Mouse (Mus musculus) liver, embryonic 16.5 days (tissue): ENCODE measurements around the gene Egfl8. TPM values are rescaled to one million over a fixed set of nuclear protein-coding genes. Genes with fewer than 3 reads are reported as not detected.

Experiments
- ATAC-seq: fragments of 200-750 bp; cut with Nextera tagmentation; 2 replicates; pipeline ENCODE4 v1.8.0; 2017; ENCODE audit warnings: low read depth, mild to moderate bottlenecking, moderate number of reproducible peaks, moderate library complexity
- H3K27ac ChIP-seq: fragments of 300-500 bp; sonication (generic); 2 replicates; pipeline ENCODE4 v1.5.1; 2014; ENCODE audit warnings: mild to moderate bottlenecking, low read length
- H3K27me3 ChIP-seq: fragments of 300-500 bp; sonication (generic); 2 replicates; pipeline ENCODE4 v1.6.1; 2014; ENCODE audit warnings: low read depth, low read length, mixed read lengths; ENCODE audit not compliant: control insufficient read depth, insufficient read depth
- H3K36me3 ChIP-seq: fragments of 300-500 bp; sonication (generic); 2 replicates; pipeline ENCODE4 v1.6.1; 2014; ENCODE audit warnings: mild to moderate bottlenecking; ENCODE audit not compliant: control insufficient read depth, insufficient read depth
- H3K4me1 ChIP-seq: fragments of 300-500 bp; sonication (generic); 2 replicates; pipeline ENCODE4 v1.6.1; 2014; ENCODE audit warnings: low read depth, low read length, mixed read lengths; ENCODE audit not compliant: control insufficient read depth
- H3K4me2 ChIP-seq: fragments of 300-500 bp; sonication (generic); 2 replicates; pipeline ENCODE4 v1.6.1; 2014; ENCODE audit warnings: low read depth, low read length, mixed read lengths
- H3K4me3 ChIP-seq: fragments of 300-500 bp; sonication (generic); 2 replicates; pipeline ENCODE4 v1.5.1; 2014; ENCODE audit warnings: low read depth, mild to moderate bottlenecking, low read length
- H3K9ac ChIP-seq: fragments of 300-500 bp; sonication (generic); 2 replicates; pipeline ENCODE4 v1.6.1; 2014; ENCODE audit warnings: low read depth, low read length
- H3K9me3 ChIP-seq: fragments of 300-500 bp; sonication (generic); replicated peaks from 2 replicates; pipeline ENCODE4 v1.6.1; 2016; ENCODE audit warnings: low read length; ENCODE audit not compliant: control insufficient read depth
- WGBS: fragments of 180-500 bp; shearing (Covaris S2); extraction: QIAGEN DNeasy Blood & Tissue Kit; methylation state at CpG from one replicate; pipeline ENCODE4 v1.1.7; 2014; ENCODE audit not compliant: insufficient replicate concordance; 5-methylcytosine and 5-hydroxymethylcytosine counted together
- polyA plus RNA-seq: library from polyadenylated mRNA; unstranded; fragments of >200 nt; fragmentation: Nextera tagmentation; extraction: Ambion mirVana; gene quantifications from 2 replicates; pipeline ENCODE4 v1.2.1, GENCODE M21; 2015

Gene Egfl8
- polyA plus RNA-seq, 1 experiment from 2014 or later: 0.33 TPM

DNA sequence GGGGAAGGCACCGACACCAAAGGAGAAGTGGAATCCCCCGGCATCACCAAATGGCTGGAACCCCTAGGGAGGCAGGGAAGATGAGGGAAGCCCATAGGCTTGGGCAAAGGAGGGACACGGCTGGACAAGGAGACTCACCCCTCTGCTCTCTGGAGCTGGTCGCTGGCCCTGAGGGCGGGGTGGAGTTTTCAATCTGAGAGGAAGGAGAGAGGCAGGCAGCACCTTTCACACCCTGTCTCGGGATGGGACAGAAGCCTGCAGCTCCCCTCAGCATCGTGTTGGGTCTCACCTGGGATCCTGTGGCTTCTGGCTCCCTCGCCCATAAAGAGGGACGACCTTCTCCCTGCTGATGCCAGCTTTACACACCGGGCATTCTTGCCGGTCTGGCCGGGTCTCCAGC, 14.0 kb downstream of the Egfl8 start:
- H3K4me3 ChIP-seq: no peak overlapping the region
- H3K27me3 ChIP-seq: no peaks in the 10 kb centered on the region
- H3K36me3 ChIP-seq: peaks cover 8% of the 10 kb centered on the region
- no peak overlapping the region for H3K9ac ChIP-seq
- no peak overlapping the region for H3K4me2 ChIP-seq
- H3K9me3 ChIP-seq: no peaks in the 10 kb centered on the region
- peaks cover 39% of the 10 kb centered on the region for H3K4me1 ChIP-seq
- 85% methylated on average over 12 of the region's 12 CpGs for WGBS
- H3K27ac ChIP-seq: no peak overlapping the region
- no peak for ATAC-seq

DNA sequence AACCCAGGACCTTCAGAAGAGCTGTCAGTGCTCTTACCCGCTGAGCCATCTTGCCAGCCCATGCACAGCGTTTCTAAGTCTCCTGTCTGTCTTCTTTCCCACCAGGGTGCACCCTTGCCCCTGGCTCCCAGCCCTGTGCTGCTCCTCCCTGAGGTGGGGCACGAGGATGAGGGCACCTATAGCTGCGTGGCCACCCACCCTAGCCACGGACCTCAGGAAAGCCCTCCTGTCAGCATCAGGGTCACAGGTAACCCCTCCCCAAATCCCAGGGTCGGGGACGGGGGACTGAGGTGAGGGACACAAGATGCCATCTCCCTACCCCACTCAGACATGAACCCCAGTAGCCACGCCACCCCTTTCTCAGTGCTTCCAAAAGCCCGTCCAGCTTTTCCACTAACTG, 15.9 kb downstream of the Egfl8 start:
- H3K9ac ChIP-seq: no peak overlapping the region
- H3K4me2 ChIP-seq: no peak overlapping the region
- H3K4me1 ChIP-seq: peaks cover 32% of the 10 kb centered on the region
- 67% methylated on average over 9 of the region's 9 CpGs for WGBS
- no peak overlapping the region for H3K27ac ChIP-seq
- ATAC-seq: no peak
- H3K36me3 ChIP-seq: peaks cover 16% of the 10 kb centered on the region
- no peaks in the 10 kb centered on the region for H3K27me3 ChIP-seq
- no peaks in the 10 kb centered on the region for H3K9me3 ChIP-seq
- no peak overlapping the region for H3K4me3 ChIP-seq

- peaks cover 19% of the 10 kb centered on the region for H3K36me3 ChIP-seq
- no peaks in the 10 kb centered on the region for H3K9me3 ChIP-seq
- WGBS: 26% methylated on average over 6 of the region's 6 CpGs
- peaks cover 39% of the 10 kb centered on the region for H3K4me1 ChIP-seq
- no peak for ATAC-seq
- no peak within 1 kb of the TSS for H3K27ac ChIP-seq
- no peaks in the 10 kb centered on the region for H3K27me3 ChIP-seq
- no peak within 1 kb of the TSS for H3K4me3 ChIP-seq
- no peak within 1 kb of the TSS for H3K9ac ChIP-seq
- no peak within 1 kb of the TSS for H3K4me2 ChIP-seq
Observed at GRCm38 (mm10) chr17:34597566-34598095, 18.1 kb downstream of the Egfl8 start, which contains the start of gene Ager. Gene Ager, plus strand, starts transcription at chr17:34597862.

DNA sequence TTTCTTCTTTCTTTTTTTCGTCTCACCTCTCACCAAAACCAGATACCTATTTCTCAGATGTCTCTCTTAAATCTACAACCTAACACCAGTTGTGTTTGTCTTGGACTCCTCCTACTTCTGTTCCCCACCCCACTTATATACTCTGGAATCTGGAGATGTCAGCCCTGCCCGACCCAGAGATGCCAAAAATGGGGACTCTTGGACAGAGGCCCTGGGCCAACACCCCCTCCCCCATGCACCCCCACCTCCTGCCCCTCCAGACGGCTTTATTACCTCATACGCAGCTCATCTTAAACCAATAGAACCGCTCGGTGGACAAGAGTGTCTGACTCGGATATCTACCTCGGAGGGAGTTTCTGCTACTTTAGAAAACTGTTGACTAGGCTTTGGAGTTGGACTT, 19.7 kb downstream of the Egfl8 start:
- Histone ChIP-seq H3K4me2 (no peak overlapping the region), H3K4me1 (peaks cover 41% of the 10 kb centered on the region), H3K36me3 (peaks cover 19% of the 10 kb centered on the region), H3K27me3 (no peaks in the 10 kb centered on the region), H3K9ac (no peak overlapping the region), H3K27ac (no peak overlapping the region), H3K9me3 (no peaks in the 10 kb centered on the region), H3K4me3 (no peak overlapping the region)
- no peak for ATAC-seq
- WGBS: 66% methylated on average over 8 of the region's 8 CpGs

DNA sequence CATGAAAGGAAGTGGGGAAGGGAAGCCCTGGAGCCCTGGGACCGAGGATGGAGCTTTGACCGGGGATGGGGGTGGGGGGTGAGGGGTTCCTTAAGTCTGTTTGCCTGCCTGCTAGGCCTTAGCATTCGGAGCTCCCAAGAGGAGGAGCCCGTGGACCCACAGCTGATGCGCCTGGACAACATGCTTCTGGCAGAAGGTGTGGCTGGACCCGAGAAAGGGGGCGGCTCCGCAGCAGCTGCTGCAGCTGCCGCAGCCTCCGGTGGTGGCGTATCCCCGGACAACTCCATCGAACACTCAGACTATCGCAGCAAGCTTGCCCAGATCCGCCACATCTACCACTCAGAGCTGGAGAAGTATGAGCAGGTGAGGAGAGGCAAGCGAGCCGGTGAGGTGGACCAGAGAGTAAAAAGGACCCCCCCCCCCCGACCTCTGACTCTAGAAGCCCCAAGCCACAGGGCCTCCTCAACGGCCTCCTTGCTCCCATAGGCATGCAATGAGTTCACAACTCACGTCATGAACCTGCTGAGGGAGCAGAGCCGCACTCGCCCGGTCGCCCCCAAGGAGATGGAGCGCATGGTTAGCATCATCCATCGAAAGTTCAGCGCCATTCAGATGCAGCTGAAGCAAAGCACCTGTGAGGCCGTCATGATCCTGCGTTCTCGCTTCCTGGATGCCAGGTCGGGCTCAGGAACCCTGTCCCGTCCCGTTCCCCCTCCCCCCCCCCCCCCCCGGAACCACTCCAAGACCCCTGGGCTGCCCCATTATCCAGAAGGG, 21.8 kb downstream of the Egfl8 start:
- Histone ChIP-seq H3K9ac (peak overlapping the region; percentile 95; the same call in 1 of the 2 replicates), H3K27ac (0 out of 2 replicates have a peak overlapping the region, but pooled peaks have one; percentile 34), H3K4me3 (peak overlapping the region; percentile 83), H3K4me1 (peaks cover 56% of the 10 kb centered on the region), H3K36me3 (peaks cover 10% of the 10 kb centered on the region), H3K9me3 (no peaks in the 10 kb centered on the region), H3K27me3 (no peaks in the 10 kb centered on the region), H3K4me2 (peak overlapping the region; percentile 100)
- ATAC-seq: no peak
- 64% methylated on average over 34 of the region's 34 CpGs for WGBS

DNA sequence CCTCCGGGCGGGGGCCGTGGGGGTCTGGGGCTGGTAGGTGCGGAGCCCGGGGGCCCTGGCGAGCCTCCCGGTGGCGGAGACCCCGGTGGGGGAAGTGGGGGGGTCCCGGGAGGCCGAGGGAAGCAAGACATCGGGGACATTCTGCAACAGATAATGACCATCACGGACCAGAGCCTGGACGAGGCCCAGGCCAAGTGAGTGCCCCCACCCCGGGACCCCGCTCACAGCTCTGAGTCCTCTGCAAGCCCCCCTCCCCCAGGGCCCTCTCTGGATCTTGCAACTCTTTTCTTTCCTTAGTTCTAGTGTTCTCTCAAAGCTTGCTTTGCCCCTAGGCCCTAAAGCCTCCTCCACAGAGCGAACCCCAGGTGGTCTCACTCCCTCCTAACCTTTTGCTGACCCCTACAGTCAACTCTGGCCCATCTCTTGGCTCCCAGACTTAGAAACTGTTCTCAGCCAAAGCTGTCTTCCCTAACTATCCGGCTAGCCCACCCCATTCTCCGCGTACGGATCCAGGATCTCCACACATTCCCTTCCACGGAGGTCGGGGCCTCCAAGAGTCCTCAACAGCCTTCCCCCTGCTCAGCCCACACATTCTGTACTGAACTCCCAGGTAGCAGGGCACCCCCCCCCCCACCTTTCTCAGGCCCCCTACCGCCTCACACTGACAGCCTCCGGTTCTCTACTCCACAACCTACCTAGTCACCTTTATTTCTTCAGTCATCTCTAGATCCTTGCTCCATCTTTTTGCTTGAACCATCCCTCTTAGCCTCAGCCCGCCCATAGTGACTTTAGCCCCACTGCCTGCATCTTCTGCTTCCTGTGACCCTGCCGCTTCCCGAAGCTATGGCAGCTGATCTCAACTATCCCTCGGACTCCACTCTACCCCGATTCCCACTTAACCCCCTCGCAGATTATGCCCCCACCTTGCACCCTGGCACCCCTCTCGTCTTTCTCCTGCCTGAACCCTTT, 22.9 kb downstream of the Egfl8 start:
- Histone ChIP-seq H3K4me1 (peaks cover 67% of the 10 kb centered on the region), H3K36me3 (peaks cover 10% of the 10 kb centered on the region), H3K4me2 (peak overlapping the region; percentile 100), H3K27ac (peak overlapping the region; percentile 89), H3K9ac (peak overlapping the region; percentile 95), H3K4me3 (peak overlapping the region; percentile 83), H3K27me3 (no peaks in the 10 kb centered on the region), H3K9me3 (no peaks in the 10 kb centered on the region)
- no peak; the same call in 1 of the 2 replicates for ATAC-seq
- WGBS: 3% methylated on average over 31 of the region's 32 CpGs

DNA sequence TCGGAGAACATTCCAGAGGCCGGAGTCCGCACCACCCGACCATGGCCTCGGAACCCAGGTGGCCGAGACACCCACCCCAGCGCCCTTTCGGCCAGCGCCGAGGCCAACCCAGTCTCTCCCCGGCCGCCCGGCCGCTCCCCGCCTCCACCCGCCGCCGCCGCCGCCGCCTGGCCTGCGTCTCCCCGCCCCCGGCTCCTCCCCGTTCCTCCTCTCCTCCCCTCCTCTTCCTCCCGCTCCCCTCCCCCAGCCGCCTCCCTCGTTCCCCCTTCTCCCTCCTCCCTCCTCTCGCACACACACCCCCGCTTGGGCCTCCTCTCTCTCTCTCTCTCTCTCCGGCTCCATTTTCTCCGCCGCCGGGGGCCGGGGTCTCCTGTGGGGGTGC, 23.8 kb downstream of the Egfl8 start:
- Histone ChIP-seq H3K27ac (peak overlapping the region; percentile 89), H3K4me1 (peaks cover 63% of the 10 kb centered on the region), H3K4me2 (peak overlapping the region; percentile 100), H3K9me3 (no peaks in the 10 kb centered on the region), H3K9ac (peak overlapping the region; percentile 95), H3K36me3 (peaks cover 10% of the 10 kb centered on the region), H3K4me3 (peak overlapping the region; percentile 83), H3K27me3 (no peaks in the 10 kb centered on the region)
- WGBS: under 1% methylated on average over 21 of the region's 35 CpGs
- ATAC-seq: peak; percentile 65

- H3K4me2 ChIP-seq: peak within 1 kb of the TSS; percentile 100
- H3K9me3 ChIP-seq: no peaks in the 10 kb centered on the region
- peak within 1 kb of the TSS; percentile 89 for H3K27ac ChIP-seq
- peaks cover 10% of the 10 kb centered on the region for H3K36me3 ChIP-seq
- no peak for ATAC-seq
- H3K4me1 ChIP-seq: peaks cover 65% of the 10 kb centered on the region
- peak within 1 kb of the TSS; percentile 83 for H3K4me3 ChIP-seq
- no peaks in the 10 kb centered on the region for H3K27me3 ChIP-seq
- 5% methylated on average over 21 of the region's 21 CpGs for WGBS
- H3K9ac ChIP-seq: peak within 1 kb of the TSS; percentile 95
Observed at GRCm38 (mm10) chr17:34591029-34591993, 24.5 kb downstream of the Egfl8 start, which contains the start of gene Pbx2. Gene Pbx2, plus strand, starts transcription at chr17:34591266.
